Mouse (Mus musculus) gonadal fat pad, adult 2 months (tissue): ENCODE measurements around the gene Flt1. TPM values are rescaled to one million over a fixed set of nuclear protein-coding genes. Genes with fewer than 3 reads are reported as not detected.

Experiments
- DNase-seq: peaks from one replicate; pipeline ENCODE4 v3.0.0-alpha.2; 2012; ENCODE audit warnings: low read depth
- polyA plus RNA-seq: library from polyadenylated mRNA; depleted of rRNA; stranded (reverse); fragments of >200 nt; gene quantifications from 2 replicates; pipeline ENCODE4 v1.2.3, GENCODE M21; 2012; rRNA removed

Flt1 gene
- 9.6 and 14.4 TPM in 2 replicates for polyA plus RNA-seq

GRCm38 (mm10) chr5:147725831-147726700, at the start of gene Flt1:
Flt1 (minus strand) TSS chr5:147726011.
- DNase-seq = no peak

GRCm38 (mm10) chr5:147775222-147775621, 49.4 kb upstream of the Flt1 start:
- DNase-seq = no peak

- DNase-seq = no peak
Observed at GRCm38 (mm10) chr5:147769918-147770317, 44.1 kb upstream of the Flt1 start.

DNA sequence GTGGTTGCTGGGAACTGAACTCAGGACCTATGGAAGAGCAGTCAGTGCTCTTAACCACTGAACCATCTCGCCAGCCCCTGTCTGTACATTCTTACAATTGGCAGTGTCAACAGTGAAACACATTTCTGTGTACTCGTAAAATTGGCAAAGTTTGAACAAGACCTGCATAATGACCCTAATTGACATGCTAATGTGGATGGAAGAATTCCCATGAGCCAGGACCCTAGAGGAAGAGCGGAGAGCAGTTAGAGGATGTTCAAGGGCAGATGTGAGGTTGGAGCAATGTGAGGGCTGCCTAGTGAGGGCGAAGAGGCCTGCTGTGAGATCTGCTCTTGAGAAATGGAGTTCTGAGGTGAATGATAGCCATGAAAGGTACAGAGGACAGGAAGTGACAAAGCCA, 38.2 kb upstream of the Flt1 start:
- no peak for DNase-seq

DNA sequence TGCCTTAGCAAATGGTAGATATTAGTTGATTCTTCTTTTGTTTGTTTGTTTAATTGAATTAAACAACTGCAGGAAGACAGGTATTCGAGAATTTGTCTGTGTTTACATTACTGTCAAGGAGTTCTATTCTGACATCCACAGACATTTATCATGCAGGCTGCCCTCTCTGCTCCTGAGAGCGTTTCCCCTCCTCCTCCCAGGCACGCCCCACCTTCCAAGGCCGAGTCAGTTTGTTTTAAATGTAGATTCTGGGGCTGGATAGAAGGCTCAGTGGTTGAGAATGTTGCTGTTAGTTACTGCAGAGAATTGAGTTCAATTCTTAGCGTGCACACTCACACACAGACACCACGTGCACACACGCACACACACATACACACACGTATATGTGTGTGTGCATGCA, 36.2 kb upstream of the Flt1 start:
- no peak for DNase-seq

GRCm38 (mm10) chr5:147761275-147761674, 35.5 kb upstream of the Flt1 start:
- no peak for DNase-seq

DNA sequence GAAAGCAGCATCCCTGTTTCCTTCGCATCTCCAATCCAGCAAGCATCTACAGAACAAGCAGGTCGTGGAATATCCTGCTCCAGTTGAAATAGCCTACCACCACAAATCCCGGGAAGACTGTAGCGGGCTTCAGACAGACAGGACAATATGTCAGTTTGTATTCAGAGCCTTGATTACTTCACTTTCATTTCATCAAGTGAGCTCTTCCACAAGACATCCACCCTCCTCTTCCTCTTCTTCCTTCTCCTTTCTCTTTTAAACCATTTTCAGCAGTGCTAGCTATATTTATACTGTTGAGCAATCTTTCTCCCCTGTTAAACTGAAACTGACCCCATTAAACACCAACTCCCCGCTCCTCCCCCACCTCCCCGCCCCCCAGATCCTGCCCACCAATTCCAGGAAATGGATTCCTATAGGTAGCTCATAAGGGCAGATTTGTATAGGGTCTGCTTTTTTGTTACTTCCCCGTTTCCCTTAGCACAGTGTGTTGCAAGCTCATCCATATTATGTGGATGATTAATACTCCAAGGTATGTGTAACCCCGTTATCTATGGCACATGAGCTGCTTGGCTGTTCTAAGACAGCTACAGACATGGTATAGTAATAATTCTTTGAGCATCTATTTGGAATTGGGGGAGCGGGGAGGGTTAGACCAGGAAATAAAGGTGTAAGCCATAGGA, 33.0 kb upstream of the Flt1 start:
- no peak for DNase-seq

DNA sequence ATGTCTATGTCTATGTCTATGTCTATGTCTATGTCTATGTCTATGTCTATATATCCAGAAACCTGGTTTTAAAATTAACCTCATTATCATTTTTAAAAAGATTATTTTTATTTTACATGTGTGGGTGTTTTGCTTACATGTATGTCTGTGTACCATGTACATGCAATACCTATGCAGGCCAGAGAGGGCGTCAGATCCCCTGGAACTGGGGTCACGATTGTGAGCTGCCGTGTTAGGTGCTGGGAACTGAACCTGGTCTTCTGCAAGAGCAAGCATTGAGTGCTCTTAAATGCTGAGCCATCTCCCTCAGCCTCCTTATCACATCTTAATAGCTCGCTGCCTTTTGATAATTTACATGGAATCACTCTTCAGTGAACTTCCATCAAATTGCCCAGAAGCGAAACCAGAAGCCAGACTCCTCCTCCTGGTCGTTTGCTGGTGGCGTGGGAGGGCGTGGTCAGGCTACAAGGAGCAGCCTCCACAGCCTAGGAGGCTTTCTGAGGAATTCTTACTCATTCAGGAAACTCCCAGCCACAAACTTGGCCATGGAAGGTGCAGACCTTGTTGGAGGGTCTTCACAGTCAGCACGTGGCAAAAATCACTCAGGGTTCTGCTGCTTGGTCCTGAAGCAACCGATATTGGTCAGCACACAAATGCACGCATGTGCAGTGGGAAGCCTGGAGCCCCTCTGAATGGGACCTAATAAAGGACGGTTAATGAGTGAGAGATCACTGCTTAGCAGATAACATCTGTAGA, 32.2 kb upstream of the Flt1 start:
- no peak for DNase-seq

- no peak for DNase-seq
Observed at GRCm38 (mm10) chr5:147752914-147753341, 27.1 kb upstream of the Flt1 start.

- no peak for DNase-seq
Observed at GRCm38 (mm10) chr5:147751673-147752130, 25.9 kb upstream of the Flt1 start.

- DNase-seq = no peak
Observed at GRCm38 (mm10) chr5:147749972-147750371, 24.2 kb upstream of the Flt1 start.

- DNase-seq = peak; percentile 85
Observed at GRCm38 (mm10) chr5:147748081-147748581, 22.3 kb upstream of the Flt1 start.

GRCm38 (mm10) chr5:147744900-147745653, 19.3 kb upstream of the Flt1 start:
- no peak for DNase-seq

GRCm38 (mm10) chr5:147742468-147743111, 16.8 kb upstream of the Flt1 start:
- DNase-seq = no peak

DNA sequence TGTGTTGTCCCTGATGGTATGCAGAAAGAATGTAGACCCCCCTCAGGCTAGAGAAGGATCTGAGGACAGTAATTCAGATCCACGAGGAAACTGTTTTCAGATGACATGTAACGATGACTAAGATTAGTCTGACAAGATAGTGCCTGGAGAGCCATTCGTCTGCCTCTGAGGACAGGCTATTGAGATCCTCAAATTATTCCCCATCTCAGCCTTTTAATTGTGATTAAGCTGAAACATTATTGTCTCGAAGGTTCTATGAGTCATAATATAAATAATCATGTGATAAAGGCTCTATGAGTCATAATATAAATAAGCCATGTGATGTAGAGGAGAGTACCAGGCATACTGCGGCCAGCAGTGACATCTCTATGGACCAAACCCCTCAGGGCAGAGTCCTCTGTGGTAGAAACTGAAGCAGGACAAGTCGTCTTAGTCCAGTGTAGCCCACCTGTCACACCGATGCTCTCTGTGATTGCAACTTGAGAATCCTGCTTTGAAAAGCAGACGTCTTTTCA, 11.0 kb upstream of the Flt1 start:
- DNase-seq = no peak

GRCm38 (mm10) chr5:147733682-147734081, 7.9 kb upstream of the Flt1 start:
- no peak for DNase-seq

DNA sequence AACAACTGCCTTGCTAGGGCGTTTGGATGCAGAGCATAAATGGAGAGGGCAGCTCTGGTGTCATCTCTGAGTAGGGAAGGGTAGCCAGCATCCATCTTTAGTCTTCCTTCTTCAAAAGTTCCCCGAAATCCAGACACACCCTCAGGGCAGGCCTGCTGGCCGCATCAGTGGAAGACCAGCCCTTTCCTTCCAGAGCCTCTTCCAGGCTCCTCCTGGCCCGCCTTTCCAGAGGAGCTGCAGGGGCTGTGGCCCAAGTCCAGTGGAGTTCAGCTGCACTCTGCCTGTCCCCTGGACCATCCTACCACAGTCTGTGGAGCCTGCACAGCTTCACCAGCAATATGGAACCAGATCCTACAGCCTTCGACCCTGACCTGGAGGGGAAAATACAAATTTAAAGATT, 7.1 kb upstream of the Flt1 start:
- DNase-seq = no peak

GRCm38 (mm10) chr5:147727481-147727880, 1.7 kb upstream of the Flt1 start:
- no peak for DNase-seq

- no peak for DNase-seq
Observed at GRCm38 (mm10) chr5:147726701-147727393, 1.0 kb upstream of the Flt1 start.
